Mouse (Mus musculus) c-Kit-negative CD71-positive TER-119-positive erythroid progenitor cells, embryonic 14.5 days (primary cell): Measurements from ENCODE around the gene C130050O18Rik.

ENCODE experiments used
- DNase-seq: peaks from one replicate; pipeline ENCODE4 v3.0.0-alpha.2; 2013; ENCODE audit warnings: low read depth, low spot score

Gene C130050O18Rik

DNA sequence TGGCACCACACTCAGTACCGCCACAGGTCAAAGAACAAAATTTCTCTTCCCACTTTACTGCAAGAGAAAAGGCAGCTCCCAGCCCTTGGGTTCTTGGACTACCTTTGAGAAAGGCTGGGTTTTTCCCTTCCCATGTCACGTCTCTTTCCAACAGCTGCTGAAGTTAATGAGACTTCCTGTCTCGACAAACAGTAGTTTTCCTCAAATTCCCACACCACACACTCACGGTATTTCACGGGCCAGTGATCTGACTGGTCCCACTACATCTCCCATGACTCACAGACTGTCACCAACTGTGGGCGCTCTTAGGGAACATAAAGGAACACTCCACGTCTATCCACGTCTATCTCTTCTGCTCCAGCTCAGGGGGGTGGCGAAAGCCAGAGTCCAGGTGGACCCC, 20.1 kb downstream of the C130050O18Rik start:
- DNase-seq: no peak

DNA sequence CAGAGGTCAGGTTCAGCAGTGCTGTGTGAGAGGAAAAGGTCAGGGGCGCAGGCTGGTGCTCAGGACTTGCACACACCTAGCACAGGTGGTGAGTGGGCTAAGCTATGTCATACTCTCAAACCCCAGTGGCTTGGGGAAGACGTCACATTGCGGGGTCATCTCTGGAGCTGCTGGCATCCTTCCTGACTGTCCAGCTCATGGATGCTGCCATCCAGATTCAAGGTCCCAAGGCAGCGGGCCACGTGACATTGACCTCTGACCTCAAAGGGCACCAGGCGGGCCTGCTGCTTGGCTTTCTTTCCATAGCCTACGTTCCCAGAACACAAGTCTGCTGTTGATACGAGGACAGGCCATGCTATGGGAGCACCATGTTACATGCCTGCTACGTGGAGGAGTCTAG, 21.9 kb downstream of the C130050O18Rik start:
- DNase-seq: no peak

DNA sequence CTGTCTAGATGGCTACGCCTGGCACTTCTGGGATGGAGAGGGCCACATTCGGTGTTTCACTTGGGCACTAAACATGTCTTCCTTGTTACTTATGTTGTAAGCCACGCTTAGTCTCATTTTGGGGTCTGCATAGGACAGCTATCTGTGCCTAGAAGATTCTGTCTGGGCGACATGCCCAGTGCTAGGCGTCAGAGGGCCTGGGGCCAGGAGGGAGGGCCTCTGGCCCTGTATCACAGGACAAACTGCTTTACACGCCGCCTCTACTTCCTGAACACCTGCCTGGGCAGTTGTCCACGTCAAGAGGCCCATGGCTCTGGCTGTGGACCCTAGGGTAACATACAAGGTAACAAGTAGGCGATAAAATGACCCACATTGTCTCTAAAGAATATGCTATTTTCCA, 22.9 kb downstream of the C130050O18Rik start:
- DNase-seq: no peak

DNA sequence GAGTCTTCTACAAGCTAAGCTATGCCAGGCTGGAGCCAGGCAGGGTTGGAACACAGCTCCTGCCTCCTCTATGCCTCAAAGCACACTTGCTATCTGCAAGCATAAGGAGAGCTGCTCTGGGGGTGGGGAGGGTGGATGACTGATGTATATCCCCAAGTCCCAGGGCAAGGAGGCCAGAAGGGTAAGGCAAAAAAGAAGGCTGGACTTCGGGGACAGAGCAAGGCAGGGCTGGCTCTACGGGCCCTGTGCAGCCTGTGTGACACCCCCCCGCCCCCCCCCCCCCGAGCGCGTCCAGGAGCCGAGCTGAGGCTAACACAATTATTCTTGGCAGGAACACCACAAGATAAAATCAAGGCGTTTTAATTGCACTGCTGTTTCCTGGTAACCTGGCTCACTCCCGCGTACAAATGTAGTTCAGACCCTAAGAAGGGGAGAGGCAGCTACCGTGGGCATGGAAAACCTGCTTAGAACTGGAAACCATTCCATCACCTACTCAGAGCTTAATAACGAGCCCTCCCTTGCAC, 24.8 kb downstream of the C130050O18Rik start:
- DNase-seq: no peak

GRCm38 (mm10) chr5:139432333-139432732, 27.3 kb downstream of the C130050O18Rik start:
- no peak for DNase-seq

DNA sequence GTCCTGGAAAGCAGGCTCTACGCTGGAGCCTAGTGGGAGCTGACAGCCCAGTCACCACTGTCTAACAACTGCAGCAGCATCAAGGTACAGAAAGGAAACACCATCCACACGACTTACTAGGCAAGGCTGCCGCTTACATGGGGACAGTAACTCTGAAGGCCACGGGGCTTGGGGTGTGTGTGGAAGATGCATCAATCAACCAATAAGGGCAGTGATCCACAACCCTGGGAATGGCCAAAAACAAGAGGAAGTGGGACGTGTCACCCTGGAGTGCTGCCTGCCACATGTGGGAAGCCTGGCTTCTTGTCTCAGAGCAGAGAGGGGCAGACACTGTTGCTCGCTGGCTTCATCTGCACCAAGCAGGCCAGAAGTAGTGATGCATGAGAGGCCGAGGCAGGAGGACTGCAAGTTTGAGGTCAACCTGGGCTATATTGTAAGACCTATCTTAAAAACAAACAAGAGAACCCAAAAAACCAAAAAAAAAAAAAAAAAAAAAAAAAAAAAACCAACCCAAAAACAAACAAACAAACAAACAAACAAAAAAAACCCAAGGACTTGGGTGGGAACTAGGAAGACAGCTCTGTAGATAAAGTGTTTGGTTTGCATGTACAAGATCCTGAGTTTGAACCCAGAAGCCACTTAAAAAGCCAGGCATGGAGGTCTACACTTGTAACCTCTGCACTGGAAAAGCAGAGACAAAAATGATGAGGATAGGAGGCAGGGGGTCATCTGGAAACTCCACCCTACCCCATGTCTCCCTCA, 27.8 kb downstream of the C130050O18Rik start:
- DNase-seq: no peak

- DNase-seq: no peak
These were observed 28.9 kb downstream of the C130050O18Rik start for GRCm38 (mm10) chr5:139433842-139434568.

- no peak for DNase-seq
These were observed 29.9 kb downstream of the C130050O18Rik start for GRCm38 (mm10) chr5:139434940-139435339.

DNA sequence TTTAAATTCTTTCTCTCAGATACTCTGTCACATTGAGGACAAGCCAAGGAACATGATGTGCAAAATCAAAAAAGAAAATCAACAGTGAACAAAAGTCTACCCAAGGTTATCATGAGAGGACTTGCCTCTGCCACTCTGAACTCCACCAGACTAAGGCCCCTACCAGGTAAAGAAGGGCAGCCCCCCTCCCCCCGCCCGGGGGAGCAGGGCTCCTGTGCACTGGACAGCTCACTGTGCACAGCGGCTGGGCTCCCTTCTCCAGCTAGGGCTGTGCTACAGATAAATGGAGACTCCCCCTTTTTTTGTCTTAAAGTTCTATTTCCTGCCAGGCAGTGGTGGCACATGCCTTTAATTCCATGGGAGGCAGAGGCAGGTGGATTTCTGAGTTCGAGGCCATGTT, 32.7 kb downstream of the C130050O18Rik start:
- DNase-seq: no peak

GRCm38 (mm10) chr5:139438440-139438839, 33.4 kb downstream of the C130050O18Rik start:
- DNase-seq: no peak

DNA sequence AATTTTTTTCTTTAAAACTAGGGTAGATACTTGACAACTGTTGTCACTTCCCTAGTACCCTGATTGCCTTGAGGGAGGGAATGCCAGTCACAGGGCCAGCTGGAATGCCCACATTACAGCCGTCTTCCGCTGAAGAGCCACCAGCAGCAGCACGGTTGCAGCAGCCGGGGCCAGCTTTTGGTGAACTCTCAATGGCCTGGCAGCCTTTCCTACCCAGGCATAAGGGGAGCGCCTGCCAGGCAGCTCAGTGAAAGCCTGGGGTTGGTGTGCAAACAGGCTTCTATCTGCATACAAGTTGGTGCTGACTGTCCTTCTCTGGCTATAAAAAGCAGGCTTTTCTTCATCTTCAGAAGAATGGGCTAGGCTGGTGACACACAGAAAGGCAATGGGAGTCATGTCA, 35.4 kb downstream of the C130050O18Rik start:
- DNase-seq: no peak

- no peak for DNase-seq
These were observed 36.0 kb downstream of the C130050O18Rik start for GRCm38 (mm10) chr5:139440926-139441725.

DNA sequence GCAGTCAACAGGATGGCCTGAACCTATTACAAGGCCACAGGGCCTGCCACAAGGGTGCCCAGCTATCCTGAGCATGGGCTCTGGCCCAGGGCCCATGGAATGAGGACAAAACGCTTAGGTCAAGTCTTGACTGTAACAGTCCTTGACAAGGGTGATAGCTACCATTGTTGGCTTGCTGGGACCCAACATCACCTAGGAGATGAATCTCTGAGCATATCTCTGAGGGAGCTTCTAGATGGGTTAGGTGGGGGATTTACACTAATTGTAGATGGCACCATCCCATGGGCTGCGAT, 36.6 kb downstream of the C130050O18Rik start:
- no peak for DNase-seq

- DNase-seq: no peak
These were observed 37.3 kb downstream of the C130050O18Rik start for GRCm38 (mm10) chr5:139442428-139442827.

DNA sequence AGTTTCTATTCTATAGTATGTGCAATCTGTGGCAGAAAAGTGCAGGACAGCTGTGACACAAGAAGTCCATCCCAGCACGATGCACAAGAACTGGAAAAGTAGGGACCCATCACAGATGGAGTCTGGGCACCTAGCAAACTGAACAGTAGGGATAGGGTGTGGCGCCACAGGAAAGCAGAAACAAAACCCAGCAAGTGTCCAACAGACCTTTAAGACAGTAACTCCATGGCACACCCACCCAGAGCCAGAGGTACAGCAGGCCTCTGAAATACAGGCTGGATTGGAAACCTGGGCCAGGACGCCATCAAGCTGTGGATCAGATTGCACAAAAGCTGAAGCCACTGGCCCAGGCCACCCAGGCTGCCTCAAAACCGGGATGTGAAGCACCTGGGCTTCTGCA, 37.9 kb downstream of the C130050O18Rik start:
- DNase-seq: no peak

GRCm38 (mm10) chr5:139445258-139445657, 40.2 kb downstream of the C130050O18Rik start:
- DNase-seq: no peak

DNA sequence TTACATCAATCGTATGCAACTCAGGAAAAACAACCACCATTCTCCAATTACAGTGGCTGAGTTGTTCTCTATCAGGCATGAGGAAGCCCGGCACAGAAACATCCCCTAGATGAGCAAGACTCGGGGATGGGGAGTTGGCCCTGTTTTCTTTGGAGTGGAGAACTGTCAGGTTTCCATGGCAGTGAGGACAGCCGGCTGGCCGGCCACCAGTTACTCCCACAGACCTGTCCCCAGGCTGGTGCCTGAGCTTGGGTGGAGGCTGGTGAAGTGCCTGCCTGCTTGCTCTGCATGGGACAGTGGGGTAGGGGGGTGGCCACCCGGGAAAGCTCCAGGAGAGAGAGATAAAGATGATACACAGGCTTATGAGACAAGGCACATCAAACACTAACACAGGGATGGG, 42.9 kb downstream of the C130050O18Rik start:
- DNase-seq: no peak

DNA sequence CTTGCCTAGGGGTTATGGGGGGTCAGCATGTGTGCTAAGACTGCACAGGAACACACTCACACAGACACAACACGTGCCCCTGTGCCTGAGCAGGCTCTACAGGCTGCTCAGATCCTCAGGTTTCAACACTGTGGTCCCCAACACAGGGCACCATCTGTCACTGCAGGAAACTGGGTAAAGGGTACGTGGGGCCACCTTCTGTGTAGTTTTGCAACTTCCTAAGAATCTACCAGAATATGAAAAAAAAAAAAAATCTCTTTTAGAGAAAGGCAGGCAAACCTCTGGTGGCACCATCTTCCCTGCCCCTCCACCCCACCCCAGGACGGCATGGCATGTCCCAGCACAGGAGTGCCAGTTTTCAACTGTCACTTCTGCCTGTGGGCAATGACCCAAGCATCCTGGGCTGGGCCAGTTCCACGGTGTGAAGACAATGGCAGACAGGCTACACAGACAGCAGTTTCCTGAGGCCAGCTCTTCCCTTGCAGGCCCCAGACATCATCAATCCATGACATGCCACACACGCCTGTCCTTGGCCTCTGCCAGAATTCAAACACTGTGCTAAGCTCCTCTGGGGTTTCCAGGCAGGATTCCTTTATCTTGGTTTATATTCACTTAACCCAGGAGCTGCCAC, 44.2 kb downstream of the C130050O18Rik start:
- no peak for DNase-seq

DNA sequence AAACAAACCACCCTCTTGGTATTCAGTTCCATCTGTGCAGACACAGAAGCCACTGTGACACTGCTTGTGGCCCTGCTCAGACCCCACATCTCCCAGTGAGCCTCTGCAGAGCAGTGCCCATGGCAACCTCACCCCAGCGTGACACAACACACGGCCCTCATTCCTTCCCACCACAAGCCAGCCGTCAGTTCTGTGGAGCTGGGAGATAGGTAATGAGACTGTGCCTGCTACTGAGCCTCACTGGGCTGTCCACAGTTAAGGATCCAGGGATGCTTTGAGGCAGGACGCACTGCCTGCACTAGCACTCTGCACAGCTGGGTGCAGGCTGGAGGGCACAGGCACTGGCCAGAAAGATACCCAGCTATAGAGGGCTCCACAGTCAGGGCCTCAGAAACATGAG, 44.8 kb downstream of the C130050O18Rik start:
- no peak for DNase-seq

- no peak for DNase-seq
These were observed 48.0 kb downstream of the C130050O18Rik start for GRCm38 (mm10) chr5:139453031-139453430.

DNA sequence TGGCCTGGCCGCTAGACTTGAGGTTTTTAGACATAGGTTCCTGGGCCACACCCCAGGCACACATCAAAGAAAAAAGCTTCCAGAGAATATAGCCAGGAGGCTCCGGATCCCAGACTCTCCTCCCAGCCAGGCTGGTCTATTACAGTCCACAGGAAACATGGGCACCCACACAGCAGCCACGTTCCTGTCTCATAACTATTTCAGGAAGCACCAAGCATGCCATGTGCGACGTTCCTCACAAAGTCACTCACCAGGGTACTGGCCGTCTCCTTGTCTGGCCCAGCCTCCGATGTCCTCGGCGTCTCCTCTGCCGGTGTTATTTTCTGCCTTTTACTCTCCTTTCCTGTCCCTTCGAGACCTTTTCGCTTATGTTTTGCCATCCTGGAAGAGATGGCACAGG, 50.1 kb downstream of the C130050O18Rik start:
- DNase-seq: no peak

DNA sequence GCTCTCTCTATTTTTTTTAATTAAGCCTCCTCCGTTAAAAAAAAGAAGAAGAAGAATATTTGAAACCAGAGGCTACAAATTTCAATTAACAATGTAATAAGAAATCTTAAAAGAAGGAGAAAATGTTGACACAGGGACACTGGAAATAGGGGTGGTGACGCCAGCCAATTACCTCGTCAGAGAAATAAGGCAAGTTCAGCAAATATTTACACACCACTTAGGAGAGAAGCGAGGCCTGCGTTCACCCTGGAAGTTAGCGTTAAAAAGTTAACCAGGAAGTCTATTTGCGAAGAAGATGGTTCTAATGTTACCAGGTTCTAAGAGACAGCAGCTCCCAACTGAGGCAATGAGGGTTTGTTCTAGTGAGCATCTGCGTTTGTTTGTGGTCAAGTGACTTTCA, 52.2 kb downstream of the C130050O18Rik start:
- DNase-seq: no peak
